Mouse (Mus musculus) hindbrain, embryonic 11.5 days (tissue): Measurements from ENCODE around the gene Hspa1b. TPM values are rescaled to one million over a fixed set of nuclear protein-coding genes. Genes with fewer than 3 reads are reported as not detected.
"Not testable (repeated sequence)": the region's sequence is repeated elsewhere in the genome, so short reads cannot be mapped to it uniquely, and the experiment has no call there.

Experiments used
- ATAC-seq: fragments of 200-750 bp; cut with Nextera tagmentation; 2 replicates; pipeline ENCODE4 v1.8.0; 2017; ENCODE audit warnings: mild to moderate bottlenecking, moderate TSS enrichment, moderate library complexity; ENCODE audit not compliant: low FRiP score
- DNase-seq: peaks from one replicate; pipeline ENCODE4 v3.0.0-alpha.2; 2015; ENCODE audit warnings: low spot score
- H3K27ac ChIP-seq: fragments of 300-500 bp; sonication (generic); 2 replicates; pipeline ENCODE4 v1.5.1; 2014; ENCODE audit warnings: mild to moderate bottlenecking, low read depth, low read length
- H3K27me3 ChIP-seq: fragments of 300-500 bp; sonication (generic); 2 replicates; pipeline ENCODE4 v1.6.1; 2014; ENCODE audit warnings: mild to moderate bottlenecking, low read length, moderate library complexity, mixed read lengths; ENCODE audit not compliant: control insufficient read depth, insufficient read depth
- H3K36me3 ChIP-seq: fragments of 300-500 bp; sonication (generic); 2 replicates; pipeline ENCODE4 v1.6.1; 2014; ENCODE audit warnings: mild to moderate bottlenecking, low read length, moderate library complexity, mixed read lengths; ENCODE audit not compliant: control insufficient read depth, insufficient read depth
- H3K4me1 ChIP-seq: fragments of 300-500 bp; sonication (generic); replicated peaks from 2 replicates; pipeline ENCODE4 v1.6.1; 2014; ENCODE audit warnings: low read length, mixed read lengths; ENCODE audit not compliant: control insufficient read depth, insufficient read depth
- H3K4me2 ChIP-seq: fragments of 300-500 bp; sonication (generic); replicated peaks from 2 replicates; pipeline ENCODE4 v1.6.1; 2014; ENCODE audit warnings: mild to moderate bottlenecking, low read depth, low read length
- H3K4me3 ChIP-seq: fragments of 300-500 bp; sonication (generic); 2 replicates; pipeline ENCODE4 v1.5.1; 2014; ENCODE audit warnings: low read depth, low read length
- H3K9ac ChIP-seq: fragments of 300-500 bp; sonication (generic); 2 replicates; pipeline ENCODE4 v1.6.1; 2014; ENCODE audit warnings: low read depth, low read length
- H3K9me3 ChIP-seq: fragments of 300-500 bp; sonication (generic); 2 replicates; pipeline ENCODE4 v1.6.1; 2016; ENCODE audit warnings: low read length; ENCODE audit not compliant: control insufficient read depth
- WGBS: fragments of 180-500 bp; shearing (Covaris S2); extraction: QIAGEN DNeasy Blood & Tissue Kit; methylation state at CpG from one replicate; pipeline ENCODE4 v1.1.7; 2014; 5-methylcytosine and 5-hydroxymethylcytosine counted together
- polyA plus RNA-seq: library from polyadenylated mRNA; unstranded; fragments of >200 nt; fragmentation: Nextera tagmentation; extraction: Ambion mirVana; gene quantifications from 2 replicates; pipeline ENCODE4 v1.2.1, GENCODE M21; 2014

Hspa1b gene
- 0.15 TPM in 1 of 2 replicates, not detected in the other for polyA plus RNA-seq

DNA sequence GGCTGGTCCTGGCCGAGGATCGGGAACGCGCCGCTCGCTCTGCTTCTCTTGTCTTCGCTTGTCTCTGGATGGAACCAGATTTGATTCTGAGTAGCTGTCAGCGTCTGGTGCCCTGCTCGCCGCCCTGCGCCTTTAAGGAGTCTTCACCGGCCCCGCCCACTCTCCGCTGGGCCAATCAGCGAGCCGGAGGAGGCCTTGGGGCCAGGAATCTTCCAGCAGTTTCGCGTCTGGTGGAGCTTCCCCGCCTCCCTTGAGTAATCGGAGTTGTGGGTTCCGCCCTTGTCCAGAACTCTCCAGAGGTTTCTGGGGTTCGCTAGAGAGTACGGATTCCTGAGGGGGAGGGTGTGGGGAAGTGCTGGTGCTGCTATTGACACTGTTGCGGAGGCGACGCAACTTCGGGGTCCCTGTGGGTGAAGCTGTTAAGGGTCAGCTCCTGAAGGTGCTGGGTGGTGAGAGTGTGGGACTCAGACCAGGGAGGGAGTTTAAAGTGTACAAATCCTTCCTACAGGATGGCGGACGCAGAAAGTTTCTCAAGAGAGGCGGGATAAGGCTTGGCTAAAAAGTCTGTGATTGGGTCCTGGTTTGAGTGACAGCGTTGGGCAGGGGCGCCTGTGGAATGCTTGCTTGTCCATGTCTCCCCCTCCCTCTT is at the start of gene Hspa1b:
Gene Hspa1b, minus strand, starts transcription at position 109 of the 649 bp plus-strand sequence.
- under 1% methylated on average over 29 of the region's 32 CpGs for WGBS
- peaks cover 11% of the 10 kb centered on the region for H3K27me3 ChIP-seq
- peak within 1 kb of the TSS; percentile 44 for H3K4me3 ChIP-seq
- ATAC-seq = peak; percentile 93
- DNase-seq = peak; percentile 76
- peak within 1 kb of the TSS; percentile 51 for H3K27ac ChIP-seq
- not testable (repeated sequence) for H3K36me3 ChIP-seq, H3K4me1 ChIP-seq, H3K9me3 ChIP-seq
- H3K9ac ChIP-seq = peak within 1 kb of the TSS; percentile 57
- peak within 1 kb of the TSS; percentile 84 for H3K4me2 ChIP-seq

DNA sequence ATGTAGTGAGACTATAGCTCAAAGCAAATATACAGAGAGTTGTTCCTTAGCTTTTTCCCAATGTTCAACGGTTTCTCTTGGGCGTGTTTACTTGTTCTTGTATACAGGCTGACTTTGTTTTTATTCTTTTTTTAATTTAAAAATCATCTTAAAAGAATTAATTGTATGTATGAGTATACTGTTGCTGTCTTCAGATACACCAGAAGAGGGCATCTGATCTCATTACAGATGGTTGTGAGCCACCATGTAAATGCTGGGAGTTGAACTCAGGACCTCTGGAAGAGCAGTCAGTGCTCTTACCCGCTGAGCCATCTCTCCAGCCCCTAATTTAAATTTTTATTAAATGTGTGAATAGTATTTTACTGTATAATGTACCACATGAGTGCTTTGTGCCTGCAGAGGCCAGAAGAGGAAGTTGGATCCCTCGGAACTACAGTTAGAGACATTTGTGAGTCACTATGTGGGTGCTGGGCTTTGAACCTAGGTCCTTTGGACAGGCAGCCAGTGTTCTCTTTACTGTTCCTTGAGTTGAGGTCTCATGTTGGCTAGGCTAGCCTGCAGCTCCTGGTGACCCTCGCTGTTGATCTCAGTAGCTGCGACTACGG is 48.5 kb upstream of the Hspa1b start:
- ATAC-seq (no peak), DNase-seq (no peak)
- no peak overlapping the region for H3K27ac ChIP-seq
- peaks cover 2% of the 10 kb centered on the region; the same call in 1 of the 2 replicates for H3K4me1 ChIP-seq
- 96% methylated on average over 7 of the region's 7 CpGs for WGBS
- H3K9ac ChIP-seq = no peak overlapping the region
- H3K9me3 ChIP-seq = no peaks in the 10 kb centered on the region
- H3K4me3 ChIP-seq = no peak overlapping the region
- H3K4me2 ChIP-seq = no peak overlapping the region
- H3K36me3 ChIP-seq = peaks cover 30% of the 10 kb centered on the region
- H3K27me3 ChIP-seq = no peaks in the 10 kb centered on the region

DNA sequence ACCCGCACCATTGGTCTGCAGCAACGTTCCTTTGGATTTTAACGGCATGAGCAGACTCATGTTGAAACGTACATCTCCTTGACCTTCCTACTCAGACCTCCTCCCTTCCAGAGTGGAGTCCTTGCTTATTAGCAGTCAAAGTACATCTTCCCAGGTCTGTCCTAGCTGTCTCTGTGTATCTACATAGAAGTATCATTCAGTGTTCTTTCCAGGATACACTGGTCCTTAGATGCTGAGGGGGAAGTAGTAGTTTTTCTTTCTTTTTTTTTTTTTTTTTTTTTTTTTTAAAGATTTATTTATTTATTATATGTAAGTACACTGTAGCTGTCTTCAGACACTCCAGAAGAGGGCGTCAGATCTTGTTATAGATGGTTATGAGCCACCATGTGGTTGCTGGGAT is 46.9 kb upstream of the Hspa1b start:
- H3K27me3 ChIP-seq, DNase-seq, H3K4me2 ChIP-seq, H3K9me3 ChIP-seq, H3K27ac ChIP-seq, H3K9ac ChIP-seq, H3K4me3 ChIP-seq, ATAC-seq, H3K4me1 ChIP-seq: not testable (repeated sequence)
- WGBS = 98% methylated on average over 4 of the region's 5 CpGs
- H3K36me3 ChIP-seq = peaks cover 19% of the 10 kb centered on the region

DNA sequence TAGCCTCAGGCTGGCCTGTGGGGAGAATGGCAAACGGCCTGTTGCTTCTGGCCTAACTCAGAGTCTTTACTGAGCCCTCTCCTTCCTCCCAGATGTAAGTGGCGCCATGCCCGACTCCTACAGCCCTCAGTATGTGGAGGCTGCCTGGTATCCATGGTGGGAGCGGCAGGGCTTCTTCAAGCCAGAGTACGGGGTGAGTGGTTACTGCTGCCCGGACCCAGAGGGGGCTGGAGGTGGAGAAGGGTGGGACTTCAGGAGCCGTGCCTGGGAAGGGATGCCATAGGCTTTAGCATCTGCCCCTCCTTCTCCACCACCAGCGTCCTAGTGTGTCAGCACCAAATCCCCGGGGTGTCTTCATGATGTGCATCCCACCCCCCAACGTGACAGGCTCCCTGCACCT is 46.1 kb upstream of the Hspa1b start:
- no peak for DNase-seq
- no peaks in the 10 kb centered on the region for H3K27me3 ChIP-seq
- no peak overlapping the region for H3K4me3 ChIP-seq
- H3K9ac ChIP-seq = no peak overlapping the region
- H3K9me3 ChIP-seq = no peaks in the 10 kb centered on the region
- H3K36me3 ChIP-seq = peaks cover 15% of the 10 kb centered on the region; the same call in 1 of the 2 replicates
- H3K4me2 ChIP-seq = no peak overlapping the region
- 91% methylated on average over 10 of the region's 10 CpGs for WGBS
- no peak for ATAC-seq
- H3K4me1 ChIP-seq = peaks cover 7% of the 10 kb centered on the region
- no peak overlapping the region for H3K27ac ChIP-seq

DNA sequence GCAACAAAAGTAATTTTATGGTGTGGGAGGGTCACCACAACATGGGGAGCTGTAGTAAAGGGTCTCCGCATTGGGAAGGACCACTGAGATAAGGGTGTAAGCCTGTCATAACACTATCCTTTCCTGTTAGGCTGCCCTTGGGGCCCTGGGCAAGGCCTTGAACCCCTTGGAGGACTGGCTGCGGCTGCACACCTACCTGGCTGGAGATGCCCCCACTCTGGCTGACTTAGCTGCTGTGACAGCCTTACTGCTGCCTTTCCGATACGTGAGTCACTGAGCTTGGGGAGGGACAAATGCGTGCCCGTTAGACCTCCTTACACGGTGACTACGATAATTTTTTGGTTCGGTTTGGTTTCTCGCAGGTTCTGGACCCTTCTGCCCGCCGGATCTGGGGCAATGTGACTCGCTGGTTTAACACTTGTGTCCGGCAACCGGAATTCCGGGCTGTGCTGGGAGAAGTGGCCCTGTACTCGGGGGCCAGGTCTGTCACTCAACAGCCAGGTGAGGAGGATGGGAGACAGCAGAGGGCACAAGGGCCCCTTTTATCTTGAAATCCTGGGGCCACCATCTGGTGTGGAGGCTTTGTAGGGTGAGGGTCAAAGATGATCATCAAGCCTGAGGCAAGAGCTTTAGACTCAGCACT is 45.2 kb upstream of the Hspa1b start:
- WGBS = 96% methylated on average over 17 of the region's 17 CpGs

DNA sequence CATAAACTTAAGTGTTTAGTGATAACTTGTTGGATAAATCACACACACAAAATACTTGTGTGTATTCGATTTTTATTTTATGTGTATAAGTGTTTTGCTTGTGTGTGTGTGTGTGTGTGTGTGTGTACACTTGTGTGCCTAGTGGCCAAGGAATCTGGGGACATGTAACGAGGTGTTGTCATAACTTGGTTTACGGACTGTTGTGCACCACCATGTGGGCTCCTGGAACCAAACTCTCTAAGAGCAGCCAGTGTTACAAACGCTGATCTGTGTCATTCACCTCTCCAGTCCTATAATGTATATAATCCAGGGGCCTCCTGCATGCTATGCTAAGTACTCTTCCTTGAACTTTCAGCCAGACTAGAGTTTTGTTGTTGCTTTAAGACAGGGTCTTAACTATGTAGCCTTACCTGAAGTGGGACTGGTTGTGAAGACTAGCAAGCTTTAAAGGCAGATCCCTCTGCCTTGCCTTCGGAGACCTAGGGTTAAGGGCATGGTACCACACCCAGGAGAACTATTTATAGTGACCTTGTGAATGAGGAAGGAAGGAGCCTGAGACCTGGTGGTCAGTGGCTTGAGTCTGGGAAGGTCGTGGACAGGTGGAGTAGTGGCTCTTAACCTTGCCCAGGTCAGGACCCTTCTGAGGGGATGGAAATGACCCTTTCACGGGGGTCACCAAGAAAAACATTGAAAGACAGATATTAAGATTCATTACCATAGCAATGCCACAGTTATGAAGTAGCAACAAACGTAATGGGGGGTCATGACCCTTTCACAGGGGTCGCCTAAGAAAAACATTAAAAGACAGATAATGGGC is 44.2 kb upstream of the Hspa1b start:
- Histone ChIP-seq H3K9me3 (no peaks in the 10 kb centered on the region), H3K9ac (0 out of 2 replicates have a peak overlapping the region, but pooled peaks have one; percentile 2), H3K27ac (no peak overlapping the region), H3K4me2 (peak overlapping the region; percentile 99; the same call in 1 of the 2 replicates), H3K4me1 (peaks cover 7% of the 10 kb centered on the region), H3K4me3 (no peak overlapping the region; the same call in 1 of the 2 replicates), H3K27me3 (no peaks in the 10 kb centered on the region), H3K36me3 (peaks cover 12% of the 10 kb centered on the region; the same call in 1 of the 2 replicates)
- 83% methylated on average over 9 of the region's 9 CpGs for WGBS
- DNase-seq (no peak), ATAC-seq (no peak)

More for the DNA sequence above, 45.2 kb upstream of the Hspa1b start:
- ATAC-seq = no peak
- Histone ChIP-seq H3K4me2 (no peak overlapping the region), H3K27me3 (no peaks in the 10 kb centered on the region), H3K9me3 (no peaks in the 10 kb centered on the region), H3K4me1 (peaks cover 7% of the 10 kb centered on the region), H3K27ac (no peak overlapping the region), H3K36me3 (peaks cover 14% of the 10 kb centered on the region; the same call in 1 of the 2 replicates), H3K4me3 (no peak overlapping the region), H3K9ac (no peak overlapping the region)
- no peak for DNase-seq

DNA sequence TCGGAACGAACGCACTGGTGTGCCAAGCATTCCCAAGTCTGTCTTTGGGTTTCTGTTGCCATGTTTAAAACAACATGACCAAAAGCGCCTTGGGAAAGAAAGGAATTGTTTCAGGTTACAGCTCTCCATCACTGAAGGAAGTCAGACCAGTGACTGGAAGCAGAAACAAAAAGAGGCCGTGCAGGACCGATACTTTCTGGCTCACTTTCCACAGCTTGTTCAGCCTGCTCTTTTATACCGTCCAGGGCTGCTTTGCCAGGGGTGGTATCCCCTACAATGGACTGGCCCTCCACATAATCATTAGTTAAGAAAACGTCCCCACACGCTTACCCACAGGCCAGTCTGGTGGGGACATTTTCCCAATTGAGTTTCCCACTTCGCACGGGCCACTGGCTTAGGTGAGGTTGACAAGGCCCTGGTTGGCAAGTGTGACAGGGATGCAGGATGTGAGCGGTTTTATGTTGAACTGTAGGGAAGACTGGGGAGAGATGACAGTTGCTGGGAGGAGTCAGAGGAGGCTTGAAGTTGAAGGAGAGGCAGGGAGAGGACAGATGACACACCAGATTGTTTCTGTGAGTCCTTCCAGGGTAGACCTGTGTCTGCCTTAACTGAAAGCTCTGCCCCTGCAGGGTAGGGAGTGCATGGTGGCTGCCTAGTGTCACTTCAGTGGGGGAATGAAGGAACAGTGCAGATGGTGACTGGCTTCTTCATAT is 43.3 kb upstream of the Hspa1b start:
- DNase-seq (no peak), ATAC-seq (no peak)
- Histone ChIP-seq H3K9ac (peak overlapping the region; percentile 95), H3K4me1 (peaks cover 7% of the 10 kb centered on the region), H3K9me3 (no peaks in the 10 kb centered on the region), H3K27ac (peak overlapping the region; percentile 97), H3K4me2 (peak overlapping the region; percentile 99), H3K36me3 (peaks cover 12% of the 10 kb centered on the region; the same call in 1 of the 2 replicates), H3K4me3 (peak overlapping the region; percentile 89), H3K27me3 (no peaks in the 10 kb centered on the region)
- WGBS = 12% methylated on average over 12 of the region's 12 CpGs
